Mouse (Mus musculus): ENCODE measurements at regions not wholly inside any gene's neighbourhood (a gene's known extent, or its start where the extent isn't known, plus 50 kb on each side); places are given as distances from the start of the nearest gene placed in this dataset.
"Not testable (repeated sequence)": the region's sequence is repeated elsewhere in the genome, so short reads cannot be mapped to it uniquely, and the experiment has no call there.

GRCm38 (mm10) chrX:19903962-19904930 lies 155.1 kb upstream of the Chst7 start:
- DNase-seq, result peak; percentile 86

- DNase-seq, result no peak
Observed at GRCm38 (mm10) chrX:19906646-19907371, 152.6 kb upstream of the Chst7 start.

GRCm38 (mm10) chrX:19917001-19917400 lies 142.4 kb upstream of the Chst7 start:
- DNase-seq, result no peak

- not testable (repeated sequence) for DNase-seq
Observed at GRCm38 (mm10) chrX:19929376-19929775, 130.0 kb upstream of the Chst7 start.

- no peak for DNase-seq
Observed at GRCm38 (mm10) chrX:19929866-19930265, 129.5 kb upstream of the Chst7 start.

GRCm38 (mm10) chrX:19943305-19943704 lies 116.1 kb upstream of the Chst7 start:
- no peak for DNase-seq

Measured in heart, adult 11 months (tissue).